10 mouse cellular contexts compared by ENCODE assay signal in genomic region chr7:144569428-144569827, GRCm38 (mm10). TPM values are rescaled to one million over a fixed set of nuclear protein-coding genes. Genes with fewer than 3 reads are reported as not detected.
DNase-seq lines count a peak whose midpoint lies in the region; ATAC-seq and TF ChIP-seq lines count a peak whose summit lies in the region.
"Had no signal": no experiment of that assay in that cellular context is flagged by ENCODE, and none has a peak within 500 bp of the region (broad histone marks: within the 10 kb centered on the region; RNA-seq: fewer than 3 reads in every experiment).

No protein-coding gene starts in this region.

- no peak for ATAC-seq in kidney, embryonic 15.5 days (replicated peaks; ENCODE audit: low FRiP score)
- peak; percentile 76 for ATAC-seq in lung, embryonic 14.5 days (ENCODE audit: insufficient read depth)
- ATAC-seq in liver, embryonic 11.5 days (replicated peaks; ENCODE audit: low FRiP score), result no peak

- no peaks in the 10 kb centered on the region for H3K27me3 ChIP-seq in kidney, embryonic 15.5 days
- H3K27me3 ChIP-seq in lung, embryonic 14.5 days (ENCODE audit: insufficient read depth, low read length), result no peaks in the 10 kb centered on the region
- H3K27me3 ChIP-seq in liver, embryonic 11.5 days (replicated peaks; ENCODE audit: control insufficient read depth, insufficient read depth, low read length), result no peaks in the 10 kb centered on the region; the same call in 1 of the 2 replicates

- no peak overlapping the region for H3K27ac ChIP-seq in kidney, embryonic 15.5 days
- H3K27ac ChIP-seq in lung, embryonic 14.5 days (ENCODE audit: low read depth), result peak overlapping the region; percentile 54; the same call in 1 of the 2 replicates
- H3K27ac ChIP-seq in liver, embryonic 11.5 days (ENCODE audit: low read depth, low read length), result no peak overlapping the region

- H3K4me2 ChIP-seq in kidney, embryonic 15.5 days, result no peak overlapping the region
- H3K4me2 ChIP-seq in lung, embryonic 14.5 days, result no peak overlapping the region
- no peak overlapping the region for H3K4me2 ChIP-seq in liver, embryonic 11.5 days

- H3K9me3 ChIP-seq in kidney, embryonic 15.5 days (replicated peaks), result no peaks in the 10 kb centered on the region
- no peaks in the 10 kb centered on the region for H3K9me3 ChIP-seq in lung, embryonic 14.5 days (ENCODE audit: low read depth, low read length)
- H3K9me3 ChIP-seq in liver, embryonic 11.5 days (ENCODE audit: control insufficient read depth, low read length), result no peaks in the 10 kb centered on the region

- no peak overlapping the region for H3K9ac ChIP-seq in kidney, embryonic 15.5 days
- H3K9ac ChIP-seq in lung, embryonic 14.5 days, result no peak overlapping the region
- no peak overlapping the region for H3K9ac ChIP-seq in liver, embryonic 11.5 days (ENCODE audit: low read depth, low read length)

- H3K36me3 ChIP-seq in kidney, embryonic 15.5 days, result no peaks in the 10 kb centered on the region
- no peaks in the 10 kb centered on the region for H3K36me3 ChIP-seq in lung, embryonic 14.5 days (ENCODE audit: insufficient read depth)
- no peaks in the 10 kb centered on the region for H3K36me3 ChIP-seq in liver, embryonic 11.5 days (ENCODE audit: control insufficient read depth, insufficient read depth, low read length)

- no peak for TF ChIP-seq CTCF in lung, embryonic 14.5 days (IDR thresholded peaks at IDR 0.05; ENCODE audit: low read depth)

- H3K4me3 ChIP-seq in kidney, embryonic 15.5 days (replicated peaks), result no peak overlapping the region
- H3K4me3 ChIP-seq in lung, embryonic 14.5 days (ENCODE audit: low read depth, low read length), result no peak overlapping the region
- H3K4me3 ChIP-seq in liver, embryonic 11.5 days (ENCODE audit: low read depth, low read length), result no peak overlapping the region

- WGBS in kidney, embryonic 15.5 days, result 66% methylated on average over 7 of the region's 7 CpGs
- 44% methylated on average over 7 of the region's 7 CpGs for WGBS in lung, embryonic 14.5 days
- WGBS in liver, embryonic 11.5 days, result 76% methylated on average over 7 of the region's 7 CpGs

- H3K4me1 ChIP-seq in kidney, embryonic 15.5 days, result 0 out of 2 replicates have a peak, but pooled peaks cover 1% of the 10 kb centered on the region
- no peaks in the 10 kb centered on the region for H3K4me1 ChIP-seq in lung, embryonic 14.5 days (ENCODE audit: insufficient read depth)
- H3K4me1 ChIP-seq in liver, embryonic 11.5 days (replicated peaks; ENCODE audit: control insufficient read depth, insufficient read depth, low read length), result no peaks in the 10 kb centered on the region

- peak; percentile 43 for DNase-seq in kidney, adult 18-20 months
- DNase-seq in adrenal gland, postnatal 25 days, result peak; percentile 20
- peak; percentile 55 to 82 for DNase-seq in heart, adult 9 months (ENCODE audit: low spot score in 2 of 2)
- DNase-seq in lung, embryonic 14.5 days, result peak; percentile 86
- no peak for DNase-seq in testis, postnatal 10 days (ENCODE audit: low spot score)
- no peak for DNase-seq in liver, embryonic 11.5 days (ENCODE audit: low spot score)
- no peak for DNase-seq in right cerebral cortex, postnatal 36 days (ENCODE audit: low spot score in 2 of 2)
- DNase-seq: cerebellum, adult 11 months; midbrain, embryonic 14.5 days had no signal

RNA-seq across cellular contexts. Expression of gene Fadd, which starts 12.8 kb away (rescaled TPM):
- polyA plus RNA-seq in kidney, embryonic 15.5 days (2015; fragmentation: Nextera tagmentation; extraction: Ambion mirVana), result 12.7 and 13.7 TPM in 2 replicates
- 13.5 and 17.1 TPM in 2 replicates for total RNA-seq in adrenal gland, postnatal 25 days (2021)
- 12.8 and 13.4 TPM in 2 replicates for polyA plus RNA-seq in lung, embryonic 14.5 days (2014; fragmentation: Nextera tagmentation; extraction: Ambion mirVana)
- 11.7 and 12.5 TPM in 2 replicates for polyA plus RNA-seq in liver, embryonic 11.5 days (2014; fragmentation: Nextera tagmentation; extraction: Ambion mirVana)

RNA-seq across cellular contexts. Expression of gene Ppfia1, which starts 15.9 kb away (rescaled TPM):
- 39.2 and 42.1 TPM in 2 replicates for polyA plus RNA-seq in kidney, embryonic 15.5 days (2015; fragmentation: Nextera tagmentation; extraction: Ambion mirVana)
- total RNA-seq in adrenal gland, postnatal 25 days (2021), result 61.7 and 66.6 TPM in 2 replicates
- polyA plus RNA-seq in lung, embryonic 14.5 days (2014; fragmentation: Nextera tagmentation; extraction: Ambion mirVana), result 42.7 and 47.6 TPM in 2 replicates
- 45.4 and 46.5 TPM in 2 replicates for polyA plus RNA-seq in liver, embryonic 11.5 days (2014; fragmentation: Nextera tagmentation; extraction: Ambion mirVana)

Comparison
In these comparisons a context has a peak if more than half of its experiments do, and no peak if none do; other contexts are left out.
1. DNase-seq: peak in kidney, adult 18-20 months (single experiment), adrenal gland, postnatal 25 days (single experiment), heart, adult 9 months (2 of 2) and lung, embryonic 14.5 days (single experiment); none in testis, postnatal 10 days (single experiment), liver, embryonic 11.5 days (single experiment) and right cerebral cortex, postnatal 36 days (0 of 2).